Mouse (Mus musculus): ENCODE data around the gene 2210016L21Rik.

2210016L21Rik gene

GRCm38 (mm10) chr5:114945072-114945471 lies 3.1 kb downstream of the 2210016L21Rik start:
- DNase-seq (ENCODE audit: low spot score): no peak

DNA sequence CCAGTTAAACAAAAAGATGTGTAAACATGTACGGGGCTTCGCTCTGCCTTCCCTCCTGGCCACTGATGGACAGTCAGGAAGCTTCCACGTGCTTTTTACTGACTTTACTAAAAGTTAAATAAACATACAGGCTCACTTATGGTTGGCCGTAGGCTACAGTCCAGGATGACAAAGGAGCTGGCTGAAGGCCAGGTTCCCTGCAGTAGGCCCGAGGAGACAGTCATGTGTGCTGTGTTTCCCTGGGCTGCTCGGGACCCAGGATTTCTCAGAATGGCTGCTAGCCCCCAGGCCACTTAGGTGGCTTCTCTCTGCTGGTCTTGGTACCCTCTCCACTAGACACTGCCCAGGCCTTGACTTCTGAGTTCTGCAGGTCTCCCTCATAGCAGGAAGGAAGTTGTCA lies 6.9 kb downstream of the 2210016L21Rik start:
- DNase-seq (ENCODE audit: low spot score): no peak

DNA sequence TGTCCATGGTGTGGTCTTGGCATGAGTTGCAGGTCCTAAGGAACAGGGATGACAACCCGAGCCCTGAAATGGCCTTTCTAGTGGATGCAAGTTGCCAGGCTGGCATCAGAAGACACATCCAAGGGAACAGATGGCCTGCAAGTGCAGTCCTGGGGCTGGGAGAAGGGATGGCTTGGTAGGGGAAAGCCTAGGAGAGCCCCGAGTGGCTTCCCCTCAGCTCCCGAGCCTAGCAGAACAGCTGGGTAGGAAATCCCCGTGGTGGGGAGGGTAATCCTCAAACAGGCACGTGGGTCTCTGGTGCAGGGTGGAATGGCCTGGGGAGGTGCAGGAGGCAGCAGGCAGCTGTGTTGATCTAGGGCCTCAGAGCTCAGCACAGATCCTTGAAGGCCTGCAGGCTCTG lies 7.4 kb downstream of the 2210016L21Rik start:
- no peak for DNase-seq (ENCODE audit: low spot score)

DNA sequence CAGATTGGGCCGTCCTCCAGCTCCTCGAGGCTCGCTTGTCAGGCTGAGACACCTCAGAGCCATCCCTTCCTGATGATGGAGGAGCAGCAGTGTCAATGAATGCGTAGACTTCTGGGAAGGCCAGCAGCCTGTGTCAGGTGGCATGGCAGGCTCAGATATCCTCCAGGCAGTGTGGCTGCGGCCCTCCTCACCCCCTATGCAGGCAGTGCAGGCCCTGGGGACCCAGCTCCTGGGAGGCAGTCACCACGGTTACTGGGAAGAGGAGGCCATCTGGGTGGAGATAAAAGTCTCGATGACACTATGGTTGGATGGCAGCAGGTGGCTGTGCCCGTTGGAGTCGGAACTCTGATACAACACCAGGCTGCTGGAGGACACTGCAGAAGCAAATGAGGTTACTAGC lies 7.9 kb downstream of the 2210016L21Rik start:
- no peak for DNase-seq (ENCODE audit: low spot score)

DNA sequence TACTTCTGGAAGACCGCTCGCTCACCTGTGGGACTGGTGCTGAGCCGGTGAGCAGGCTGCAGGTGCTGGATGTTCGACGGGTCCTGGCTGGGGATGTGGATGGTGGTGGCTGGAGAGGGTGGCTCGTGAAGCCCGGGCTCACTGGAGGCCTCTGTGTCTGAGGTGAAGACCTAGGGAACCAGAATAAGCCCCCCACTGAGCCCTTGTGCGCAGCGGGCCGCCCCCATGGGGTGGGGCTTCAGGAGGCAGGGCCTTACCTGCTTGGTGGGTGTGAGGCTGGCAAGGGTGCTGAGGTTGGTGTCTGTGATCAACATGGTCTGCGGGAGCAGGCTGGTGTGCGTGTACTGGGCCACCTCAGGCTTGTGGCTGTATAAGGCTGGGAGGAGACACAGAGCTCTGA lies 8.7 kb downstream of the 2210016L21Rik start:
- DNase-seq (ENCODE audit: low spot score): no peak

- no peak for DNase-seq (ENCODE audit: low spot score)
Measured at GRCm38 (mm10) chr5:114951279-114951880, 9.4 kb downstream of the 2210016L21Rik start.

DNA sequence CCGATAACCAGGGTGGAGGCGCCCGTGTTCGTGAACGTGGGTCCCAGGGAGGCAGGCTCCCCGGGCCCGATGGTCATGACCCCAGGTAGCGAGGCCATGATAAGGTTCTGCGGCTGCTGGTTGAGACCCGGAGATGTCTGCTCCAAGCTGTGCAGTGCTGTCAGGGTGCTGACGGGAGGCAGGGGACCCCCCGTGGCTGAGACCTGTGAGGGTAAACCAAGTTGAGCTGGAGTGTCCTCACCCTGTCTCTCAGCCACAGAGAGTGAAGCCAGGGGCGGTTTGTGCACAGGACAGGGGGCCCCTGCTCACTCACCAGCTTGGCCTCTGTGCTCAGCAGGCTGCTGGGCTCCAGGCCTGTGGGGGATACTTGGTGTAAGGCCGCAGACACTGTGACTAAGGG lies 11.4 kb downstream of the 2210016L21Rik start:
- DNase-seq (ENCODE audit: low spot score): no peak

DNA sequence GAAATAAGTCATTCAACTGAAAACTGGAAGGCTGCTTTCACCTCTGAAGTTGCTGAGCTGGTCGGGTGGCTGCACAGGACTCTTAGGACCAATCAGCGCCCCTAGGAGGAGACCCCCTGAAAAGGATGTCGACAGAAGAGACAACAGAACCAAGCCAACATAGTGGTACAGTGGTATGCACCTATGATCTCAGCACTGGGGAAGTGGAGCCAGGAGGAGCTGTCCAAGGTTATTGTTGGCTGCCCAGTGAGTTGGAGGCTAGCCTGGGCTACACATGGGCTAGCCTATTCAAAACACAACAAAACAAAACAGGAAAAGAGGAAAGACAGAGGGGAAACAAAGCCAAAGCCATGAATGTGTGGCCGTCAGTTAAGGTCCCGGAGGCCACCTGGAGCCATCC lies 16.1 kb downstream of the 2210016L21Rik start:
- DNase-seq (ENCODE audit: low spot score): no peak

- DNase-seq (ENCODE audit: low spot score): no peak
Measured at GRCm38 (mm10) chr5:114961590-114962360, 19.8 kb downstream of the 2210016L21Rik start.

GRCm38 (mm10) chr5:114964315-114964966 lies 22.5 kb downstream of the 2210016L21Rik start:
- DNase-seq (ENCODE audit: low spot score): no peak

DNA sequence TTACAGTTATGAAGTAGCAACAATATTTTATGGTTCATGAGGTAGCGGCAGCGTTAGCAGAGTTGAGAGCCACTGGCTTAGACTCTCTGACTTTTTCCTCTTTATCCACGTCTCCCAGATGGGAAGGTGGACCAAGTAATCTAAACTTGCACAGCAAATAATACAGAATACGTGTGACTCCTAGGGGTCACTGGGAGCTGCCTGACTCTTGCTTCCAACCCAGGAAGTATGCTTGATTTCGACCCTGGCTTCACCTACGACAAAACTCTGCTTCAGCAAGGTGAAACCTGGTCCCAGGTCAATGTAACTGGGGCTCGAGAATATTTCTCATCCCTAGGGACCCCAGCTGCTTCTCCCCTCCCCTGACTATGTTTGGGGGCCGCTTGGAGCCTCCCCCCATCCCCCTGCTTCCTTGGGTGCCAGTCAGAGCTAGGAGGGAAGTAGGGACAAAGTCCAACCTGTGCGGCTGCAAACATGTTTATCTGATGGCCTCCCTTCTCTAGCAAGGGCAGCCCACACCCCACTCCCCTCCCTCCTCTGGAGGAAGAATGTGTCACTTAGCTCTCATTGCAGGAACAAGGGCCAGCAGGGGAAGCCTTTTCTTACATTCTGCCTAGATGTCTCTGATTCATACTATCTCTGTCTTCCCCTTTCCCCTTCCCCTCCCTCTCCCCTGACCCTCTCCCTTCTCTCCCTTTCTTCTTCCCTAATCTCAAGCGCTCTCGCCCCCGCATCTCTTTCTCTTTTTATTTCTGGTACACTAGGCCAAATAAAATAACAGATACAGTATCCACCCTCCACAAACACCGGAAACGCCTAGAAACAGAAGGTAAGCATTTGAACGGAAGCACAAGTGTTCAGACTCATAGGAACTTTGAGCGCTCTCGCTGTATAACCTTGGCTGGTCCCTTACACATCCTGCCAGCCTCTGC lies 23.3 kb downstream of the 2210016L21Rik start:
- no peak for DNase-seq (ENCODE audit: low spot score)

DNA sequence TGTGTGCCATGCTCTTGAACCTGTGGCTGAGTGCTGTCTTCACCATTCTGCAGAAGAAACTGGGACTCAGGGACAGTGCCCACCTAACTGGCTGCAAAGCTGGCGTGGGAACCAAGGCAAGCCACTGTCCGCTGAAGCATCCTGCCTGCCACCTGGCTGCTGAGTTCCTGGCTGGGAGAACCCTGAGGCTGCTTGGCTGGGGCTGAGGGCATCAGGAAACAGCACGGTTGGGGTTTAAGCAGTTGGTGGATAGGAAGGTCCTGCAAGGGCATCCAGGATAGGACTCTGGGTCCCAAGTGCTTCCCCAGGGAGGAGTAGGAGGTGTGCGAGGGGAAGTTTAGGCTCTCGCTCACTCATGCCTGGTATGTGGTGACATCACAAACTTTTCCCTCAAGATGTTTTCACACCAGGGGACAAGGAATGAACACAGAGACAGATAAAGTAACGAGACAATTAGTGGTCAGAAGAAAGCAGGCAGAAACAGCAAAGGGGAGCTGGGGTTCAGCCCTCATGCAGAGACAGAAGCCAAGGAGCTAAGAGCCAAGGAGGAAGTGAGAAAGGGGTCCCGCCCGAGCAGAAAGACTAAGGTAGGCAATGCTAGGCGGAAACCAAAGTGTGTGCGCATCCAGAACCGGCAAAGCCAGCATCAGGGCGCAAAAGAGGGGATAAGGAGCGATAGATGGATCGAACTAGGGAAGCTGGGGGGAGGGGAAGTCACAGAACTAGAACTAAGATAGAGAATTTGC lies 25.7 kb downstream of the 2210016L21Rik start:
- DNase-seq (ENCODE audit: low spot score): no peak

DNA sequence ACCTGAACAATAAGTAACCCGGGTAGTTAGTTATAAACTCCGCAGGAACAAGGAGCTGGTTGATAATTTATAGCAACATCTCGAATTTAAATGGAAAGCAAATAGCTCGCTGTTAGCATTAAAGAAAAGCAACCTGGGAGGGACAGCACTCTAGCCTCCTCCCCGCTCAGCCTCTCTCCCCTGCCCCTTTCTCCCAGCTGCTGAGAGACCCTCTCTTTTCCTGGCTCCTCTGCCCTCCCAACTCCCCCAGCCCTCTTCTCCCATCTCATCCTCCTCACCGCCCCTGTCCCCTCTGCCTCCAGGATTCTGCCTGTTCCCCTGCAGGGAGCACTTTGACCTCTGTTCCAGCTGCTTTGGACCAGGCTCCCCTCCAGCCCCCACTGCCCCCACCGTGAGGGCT lies 26.7 kb downstream of the 2210016L21Rik start:
- DNase-seq (ENCODE audit: low spot score): no peak

DNA sequence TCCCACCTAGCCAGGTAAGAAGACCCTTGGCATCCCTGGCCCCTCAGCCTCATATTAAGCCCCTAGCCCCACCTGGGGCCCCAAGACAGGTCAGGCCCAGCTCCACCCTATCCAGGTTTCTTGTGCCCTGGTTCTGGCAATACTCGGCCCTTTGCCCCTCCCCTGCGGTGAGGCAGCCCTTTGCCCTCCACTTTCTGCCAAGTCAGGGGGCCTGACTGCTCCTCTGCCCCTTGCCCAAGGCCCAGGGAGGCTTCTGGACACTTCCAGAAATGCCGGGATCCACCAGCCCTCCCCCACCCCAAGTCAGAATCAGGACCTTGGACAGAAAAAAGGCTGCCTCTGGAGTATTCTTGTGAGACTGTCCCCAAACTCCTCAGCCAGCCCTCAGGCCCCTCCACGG lies 27.1 kb downstream of the 2210016L21Rik start:
- DNase-seq (ENCODE audit: low spot score): no peak

DNA sequence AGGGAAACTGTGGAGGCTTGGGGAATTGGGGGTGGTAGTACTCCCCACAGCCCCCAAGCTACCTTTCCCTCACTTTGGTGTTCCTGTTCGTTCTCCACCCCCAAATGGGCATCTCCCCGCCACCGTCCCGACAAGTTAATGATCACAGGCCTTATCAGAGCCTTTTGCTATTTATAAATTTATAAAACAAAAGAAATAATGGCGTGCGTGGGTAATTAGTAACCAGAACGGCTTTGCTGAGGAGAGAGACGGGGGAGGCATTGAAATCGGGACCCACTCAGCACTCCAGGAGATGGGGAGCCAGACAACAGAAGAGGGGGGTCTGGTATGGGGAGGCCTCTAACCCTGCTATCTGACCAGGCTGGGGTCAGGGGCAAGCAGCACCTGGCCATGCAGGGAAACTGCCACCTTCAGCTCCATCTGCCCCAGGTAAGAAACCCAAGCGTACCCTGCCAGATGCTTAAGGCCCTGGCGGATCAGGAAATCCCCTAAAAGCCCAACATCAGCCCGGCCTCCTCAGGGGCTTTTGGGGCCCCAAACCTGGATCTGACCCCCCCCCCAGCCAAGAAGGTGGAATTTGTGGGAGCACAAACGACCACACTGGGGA lies 27.8 kb downstream of the 2210016L21Rik start:
- no peak for DNase-seq (ENCODE audit: low spot score)

GRCm38 (mm10) chr5:114970824-114971227 lies 28.9 kb downstream of the 2210016L21Rik start, which contains the start of gene Hnf1a:
Gene Hnf1a (minus strand): TSS chr5:114971094.
- no peak for DNase-seq (ENCODE audit: low spot score)

DNA sequence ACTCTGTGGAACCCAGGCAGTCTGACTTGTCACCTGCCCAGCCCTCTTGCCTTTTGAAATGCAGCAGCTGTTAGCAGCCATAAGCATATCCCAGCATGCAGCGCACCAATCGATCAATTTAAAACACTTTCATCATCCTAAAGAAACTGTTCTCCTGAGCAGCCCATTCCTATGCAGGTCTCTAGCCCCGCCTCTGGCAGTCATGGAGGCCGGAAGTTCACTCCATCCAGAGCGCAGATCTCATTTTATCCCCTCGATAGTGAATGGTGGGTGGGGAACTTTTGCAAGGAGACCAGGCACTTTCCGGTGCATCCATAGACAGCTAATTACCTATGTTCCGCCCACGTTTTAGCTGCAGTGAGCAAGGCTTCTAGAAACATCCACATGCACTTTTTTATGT lies 30.2 kb downstream of the 2210016L21Rik start:
- DNase-seq (ENCODE audit: low spot score): no peak

DNA sequence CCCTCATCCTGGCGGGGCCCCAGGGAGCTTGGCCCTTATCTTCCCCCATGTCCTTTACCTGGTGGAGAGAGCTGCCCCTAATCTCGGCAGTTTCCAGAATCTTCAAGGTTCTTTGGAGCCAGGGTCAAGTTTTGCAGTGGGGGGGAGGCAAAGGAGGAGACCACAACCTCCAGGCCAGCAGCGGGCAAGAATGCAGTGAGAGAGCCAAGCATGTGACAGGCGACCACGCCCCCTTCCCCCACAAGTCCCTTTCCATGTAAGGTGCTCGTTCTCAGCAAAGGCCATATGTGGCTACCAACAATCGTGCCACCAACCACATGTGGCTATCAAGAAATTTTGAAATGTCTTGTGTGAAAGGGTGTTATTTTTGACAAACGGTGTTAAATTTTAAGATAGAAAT lies 31.2 kb downstream of the 2210016L21Rik start:
- DNase-seq (ENCODE audit: low spot score): no peak

DNA sequence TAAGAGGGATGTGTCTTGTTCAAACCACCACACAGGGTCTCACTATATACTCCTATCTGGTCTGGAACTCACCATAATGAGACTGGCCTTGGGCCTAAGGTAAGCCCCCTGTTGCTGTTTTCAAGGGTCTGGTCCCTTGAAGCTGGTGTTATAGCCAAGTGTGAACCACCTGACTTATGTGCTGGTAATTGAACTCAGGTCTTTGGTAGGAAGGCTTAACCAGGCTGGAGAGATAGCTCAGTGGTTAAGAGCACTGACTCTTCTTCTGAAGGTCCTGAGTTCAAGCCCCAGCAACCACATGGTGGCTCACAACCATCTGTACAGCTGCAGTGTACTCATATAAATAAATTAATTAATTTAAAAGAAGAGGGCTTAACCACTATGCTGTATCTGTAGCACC lies 35.0 kb downstream of the 2210016L21Rik start:
- DNase-seq (ENCODE audit: low spot score): no peak

DNA sequence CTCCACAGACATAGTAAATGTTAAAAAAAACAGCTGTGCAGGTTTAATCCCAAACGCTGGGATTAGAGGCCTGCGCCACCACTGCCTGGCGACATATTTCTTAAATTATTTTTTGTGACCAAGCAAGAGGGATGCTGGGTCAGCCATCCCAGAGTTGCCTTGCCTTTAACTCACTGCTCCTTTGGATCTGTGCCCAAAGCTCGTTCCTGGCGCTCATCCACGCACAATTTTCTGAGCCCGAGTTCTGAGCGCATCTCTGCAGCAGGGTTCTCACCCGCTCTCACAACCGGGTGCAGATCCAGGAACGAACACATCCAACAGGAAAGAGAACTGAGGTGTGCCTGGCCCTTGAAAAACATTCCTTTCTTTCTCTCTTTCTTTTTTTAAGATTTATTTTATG lies 36.5 kb downstream of the 2210016L21Rik start:
- no peak for DNase-seq (ENCODE audit: low spot score)

GRCm38 (mm10) chr5:114978888-114979249 lies 36.9 kb downstream of the 2210016L21Rik start:
- DNase-seq (ENCODE audit: low spot score): no peak
